Mouse (Mus musculus): ENCODE results near the gene Usp29. TPM values are rescaled to one million over a fixed set of nuclear protein-coding genes. Genes with fewer than 3 reads are reported as not detected.

The Usp29 gene
- total RNA-seq (2014; rRNA removed) = 101 and 117 TPM in 2 replicates
- 33.2 and 43.3 TPM in 2 replicates for polyA plus RNA-seq (2015; fragmentation: Nextera tagmentation; extraction: Ambion mirVana)

- H3K4me2 ChIP-seq (ENCODE audit: low read depth, low read length, poor library complexity, severe bottlenecking) = peak within 1 kb of the TSS; percentile 45
- no peaks in the 10 kb centered on the region for H3K4me1 ChIP-seq (ENCODE audit: insufficient read depth, low read length)
- H3K27ac ChIP-seq (ENCODE audit: low read depth, low read length) = peak within 1 kb of the TSS; percentile 88
- 0 out of 2 replicates have a peak, but pooled peaks cover under 1% of the 10 kb centered on the region for H3K36me3 ChIP-seq (ENCODE audit: insufficient read depth, low read length)
- peak within 1 kb of the TSS; percentile 68 for H3K9ac ChIP-seq (replicated peaks; ENCODE audit: low read length, poor library complexity, severe bottlenecking)
- ATAC-seq (ENCODE audit: low FRiP score) (peak; percentile 28), DNase-seq (ENCODE audit: low spot score) (peak; percentile 97)
- peaks cover 3% of the 10 kb centered on the region; the same call in 1 of the 2 replicates for H3K9me3 ChIP-seq (ENCODE audit: low read length)
- no peaks in the 10 kb centered on the region for H3K27me3 ChIP-seq (ENCODE audit: insufficient read depth, low read length)
- peak; percentile 17; the same call in 1 of the 2 replicates for TF ChIP-seq CTCF (IDR thresholded peaks at IDR 0.05)
- peak within 1 kb of the TSS; percentile 53 for H3K4me3 ChIP-seq (ENCODE audit: low read depth, low read length)
- 50% methylated on average over 24 of the region's 24 CpGs for WGBS
Observed at GRCm38 (mm10) chr7:6730241-6730640, at the start of gene Usp29, which contains the start of gene Peg3. Gene Usp29 (plus strand): TSS chr7:6730578. Gene Peg3 (minus strand): TSS chr7:6730431.

GRCm38 (mm10) chr7:6685511-6685910 lies 44.9 kb upstream of the Usp29 start:
- H3K4me2 ChIP-seq (ENCODE audit: low read depth, low read length, poor library complexity, severe bottlenecking) = no peak overlapping the region
- no peaks in the 10 kb centered on the region for H3K27me3 ChIP-seq (ENCODE audit: insufficient read depth, low read length)
- H3K9ac ChIP-seq (replicated peaks; ENCODE audit: low read length, poor library complexity, severe bottlenecking) = no peak overlapping the region
- TF ChIP-seq CTCF (IDR thresholded peaks at IDR 0.05) = no peak
- DNase-seq (ENCODE audit: low spot score) = no peak
- H3K9me3 ChIP-seq (ENCODE audit: low read length) = no peaks in the 10 kb centered on the region
- no peak overlapping the region for H3K27ac ChIP-seq (ENCODE audit: low read depth, low read length)
- peaks cover 7% of the 10 kb centered on the region for H3K36me3 ChIP-seq (ENCODE audit: insufficient read depth, low read length)
- H3K4me3 ChIP-seq (ENCODE audit: low read depth, low read length) = no peak overlapping the region
- WGBS = 93% methylated on average over 6 of the region's 6 CpGs
- ATAC-seq (ENCODE audit: low FRiP score) = 0 out of 2 replicates have a peak, but pooled peaks have one; percentile 16
- H3K4me1 ChIP-seq (ENCODE audit: insufficient read depth, low read length) = no peaks in the 10 kb centered on the region

GRCm38 (mm10) chr7:6696241-6697045 lies 33.9 kb upstream of the Usp29 start, which contains the start of gene Zim1:
Gene Zim1 (minus strand): TSS chr7:6696450.
- 8% methylated on average over 32 of the region's 32 CpGs for WGBS
- Histone ChIP-seq H3K9me3 (ENCODE audit: low read length) (no peaks in the 10 kb centered on the region), H3K36me3 (ENCODE audit: insufficient read depth, low read length) (no peaks in the 10 kb centered on the region), H3K27me3 (ENCODE audit: insufficient read depth, low read length) (no peaks in the 10 kb centered on the region), H3K4me1 (ENCODE audit: insufficient read depth, low read length) (no peaks in the 10 kb centered on the region), H3K27ac (ENCODE audit: low read depth, low read length) (no peak within 1 kb of the TSS), H3K4me2 (ENCODE audit: low read depth, low read length, poor library complexity, severe bottlenecking) (peak within 1 kb of the TSS; percentile 83), H3K9ac (replicated peaks; ENCODE audit: low read length, poor library complexity, severe bottlenecking) (peak within 1 kb of the TSS; percentile 48; the same call in 1 of the 2 replicates), H3K4me3 (ENCODE audit: low read depth, low read length) (peak within 1 kb of the TSS; percentile 54)
- DNase-seq (ENCODE audit: low spot score) (peak; percentile 95), ATAC-seq (ENCODE audit: low FRiP score) (peak; percentile 100)
- TF ChIP-seq CTCF (IDR thresholded peaks at IDR 0.05) = peak; percentile 72

GRCm38 (mm10) chr7:6699230-6699629 lies 31.1 kb upstream of the Usp29 start:
- Histone ChIP-seq H3K9ac (replicated peaks; ENCODE audit: low read length, poor library complexity, severe bottlenecking) (no peak overlapping the region), H3K27me3 (ENCODE audit: insufficient read depth, low read length) (no peaks in the 10 kb centered on the region), H3K4me3 (ENCODE audit: low read depth, low read length) (no peak overlapping the region), H3K27ac (ENCODE audit: low read depth, low read length) (no peak overlapping the region), H3K4me2 (ENCODE audit: low read depth, low read length, poor library complexity, severe bottlenecking) (no peak overlapping the region), H3K9me3 (ENCODE audit: low read length) (no peaks in the 10 kb centered on the region), H3K36me3 (ENCODE audit: insufficient read depth, low read length) (no peaks in the 10 kb centered on the region), H3K4me1 (ENCODE audit: insufficient read depth, low read length) (no peaks in the 10 kb centered on the region)
- DNase-seq (ENCODE audit: low spot score) (no peak), ATAC-seq (ENCODE audit: low FRiP score) (no peak)
- 85% methylated on average over 3 of the region's 3 CpGs for WGBS
- no peak for TF ChIP-seq CTCF (IDR thresholded peaks at IDR 0.05)

GRCm38 (mm10) chr7:6707416-6708015 lies 22.9 kb upstream of the Usp29 start:
- WGBS = 93% methylated on average over 23 of the region's 23 CpGs
- H3K36me3 ChIP-seq (ENCODE audit: insufficient read depth, low read length) = peaks cover 25% of the 10 kb centered on the region; the same call in 1 of the 2 replicates
- no peak for ATAC-seq (ENCODE audit: low FRiP score)

More at GRCm38 (mm10) chr7:6707416-6708015, 22.9 kb upstream of the Usp29 start:
- DNase-seq (ENCODE audit: low spot score) = no peak
- TF ChIP-seq CTCF (IDR thresholded peaks at IDR 0.05) = no peak
- H3K4me3 ChIP-seq (ENCODE audit: low read depth, low read length) = no peak overlapping the region
- no peaks in the 10 kb centered on the region for H3K27me3 ChIP-seq (ENCODE audit: insufficient read depth, low read length)
- no peaks in the 10 kb centered on the region for H3K9me3 ChIP-seq (ENCODE audit: low read length)
- no peak overlapping the region for H3K4me2 ChIP-seq (ENCODE audit: low read depth, low read length, poor library complexity, severe bottlenecking)
- no peak overlapping the region for H3K9ac ChIP-seq (replicated peaks; ENCODE audit: low read length, poor library complexity, severe bottlenecking)
- no peak overlapping the region for H3K27ac ChIP-seq (ENCODE audit: low read depth, low read length)
- no peaks in the 10 kb centered on the region for H3K4me1 ChIP-seq (ENCODE audit: insufficient read depth, low read length)
